Mouse (Mus musculus) thymus, adult 2 months (tissue): ENCODE data around the gene Cox11. TPM values are rescaled to one million over a fixed set of nuclear protein-coding genes. Genes with fewer than 3 reads are reported as not detected.
A peak's percentile ranks its signal among the peaks of the same experiment; 100 is the strongest.

ENCODE experiments used
- DNase-seq: peaks from one replicate; pipeline ENCODE4 v3.0.0; 2021
- H3K27ac ChIP-seq: fragments of 200-500 bp; 2 replicates; pipeline ENCODE4 v1.5.1; 2012; ENCODE audit warnings: low read length, control low read depth; ENCODE audit not compliant: control insufficient read depth, insufficient read depth
- H3K27me3 ChIP-seq: fragments of 200-500 bp; 2 replicates; pipeline ENCODE4 v1.6.1; 2012; ENCODE audit warnings: mild to moderate bottlenecking, low read length, moderate library complexity, mixed read lengths; ENCODE audit not compliant: control insufficient read depth, insufficient read depth
- H3K36me3 ChIP-seq: fragments of 200-500 bp; 2 replicates; pipeline ENCODE4 v1.6.1; 2012; ENCODE audit warnings: mild to moderate bottlenecking, low read length, moderate library complexity; ENCODE audit not compliant: control insufficient read depth, insufficient read depth
- H3K4me1 ChIP-seq: fragments of 200-500 bp; replicated peaks from 2 replicates; pipeline ENCODE4 v1.6.1; 2012; ENCODE audit warnings: low read length; ENCODE audit not compliant: control insufficient read depth, insufficient read depth
- H3K4me3 ChIP-seq: fragments of 200-500 bp; 2 replicates; pipeline ENCODE4 v1.5.1; 2012; ENCODE audit warnings: mild to moderate bottlenecking, low read length, control low read depth, moderate library complexity; ENCODE audit not compliant: control insufficient read depth, insufficient read depth
- CTCF ChIP-seq: fragments of 200-500 bp; IDR thresholded peaks from 2 replicates; pipeline ENCODE4 v1.5.1; 2012; ENCODE audit warnings: mild to moderate bottlenecking, control low read depth, low read length, moderate library complexity, borderline replicate concordance; ENCODE audit not compliant: control insufficient read depth, poor library complexity, insufficient read depth; ENCODE audit errors: extremely low read depth
- POLR2A ChIP-seq: fragments of 200-500 bp; IDR thresholded peaks from 2 replicates; pipeline ENCODE4 v1.6.1; 2012; ENCODE audit warnings: mild to moderate bottlenecking, low read length, control low read depth, moderate library complexity; ENCODE audit not compliant: control insufficient read depth, poor library complexity, insufficient read depth; ENCODE audit errors: extremely low read depth
- WGBS: fragments of 180-500 bp; shearing (Covaris S2); methylation state at CpG from one replicate; pipeline ENCODE4 v1.1.7; 2018; 5-methylcytosine and 5-hydroxymethylcytosine counted together
- polyA plus RNA-seq: library from polyadenylated mRNA; depleted of rRNA; stranded (reverse); fragments of >200 nt; gene quantifications from 2 replicates; pipeline ENCODE4 v1.2.3, GENCODE M21; 2012

Cox11 gene
- polyA plus RNA-seq, 1 experiment = 19.4 TPM

DNA sequence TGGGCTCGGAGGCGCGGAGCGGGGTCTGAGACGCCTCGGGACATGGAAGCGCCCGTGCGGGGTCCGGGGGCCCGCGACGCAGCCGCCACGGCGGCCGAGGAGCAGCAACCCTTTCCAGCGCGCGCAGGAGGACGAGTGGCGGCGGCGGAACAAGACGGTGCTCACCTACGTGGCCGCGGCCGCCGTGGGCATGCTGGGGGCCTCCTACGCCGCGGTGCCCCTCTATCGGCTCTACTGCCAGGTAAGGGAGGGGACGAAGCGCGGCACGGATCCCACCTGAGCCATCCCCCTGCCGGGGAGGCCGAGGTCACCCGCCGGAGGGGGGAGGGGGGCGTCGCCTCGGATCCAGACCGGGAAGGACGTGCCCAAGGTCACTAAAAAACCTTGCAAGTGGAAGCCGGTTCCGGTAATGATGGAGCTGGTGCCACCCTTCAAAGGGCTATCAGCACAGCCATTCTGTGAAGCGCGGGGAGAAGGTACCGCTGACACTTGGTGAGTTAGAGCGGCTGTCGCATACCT is 398 bp downstream of the Cox11 start:
- H3K4me1 ChIP-seq = no peaks in the 10 kb centered on the region
- H3K4me3 ChIP-seq = peak overlapping the region; percentile 84
- under 1% methylated on average over 53 of the region's 54 CpGs for WGBS
- no peak for DNase-seq
- no peak overlapping the region for H3K27ac ChIP-seq
- no peak for TF ChIP-seq CTCF
- no peak; the same call in 1 of the 2 replicates for TF ChIP-seq POLR2A
- no peaks in the 10 kb centered on the region for H3K27me3 ChIP-seq
- peaks cover 5% of the 10 kb centered on the region; the same call in 1 of the 2 replicates for H3K36me3 ChIP-seq

DNA sequence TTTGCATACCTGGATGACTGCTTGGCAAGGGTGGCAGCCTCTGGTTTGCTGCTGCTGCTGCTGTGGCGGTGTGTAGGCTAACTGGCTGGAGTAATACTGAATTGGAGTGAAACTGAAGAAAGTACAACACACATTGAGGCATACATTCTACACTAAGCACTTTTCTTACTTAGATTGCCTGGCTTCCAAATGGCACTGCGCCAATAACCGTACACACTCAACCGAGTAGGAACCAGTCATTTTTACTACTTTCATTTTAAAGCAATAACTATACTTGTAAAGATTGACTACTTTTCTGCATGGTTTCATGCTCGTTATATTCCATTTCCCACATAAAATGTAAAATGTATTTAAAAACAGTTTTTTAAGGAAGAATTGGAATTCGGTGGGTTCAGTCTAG is 11.8 kb downstream of the Cox11 start:
- H3K27ac ChIP-seq = no peak overlapping the region
- H3K4me3 ChIP-seq = no peak overlapping the region
- H3K36me3 ChIP-seq = peaks cover 27% of the 10 kb centered on the region
- no peak for TF ChIP-seq CTCF
- TF ChIP-seq POLR2A = no peak
- H3K27me3 ChIP-seq = no peaks in the 10 kb centered on the region
- no peak for DNase-seq
- no peaks in the 10 kb centered on the region for H3K4me1 ChIP-seq
- 92% methylated on average over 6 of the region's 6 CpGs for WGBS

DNA sequence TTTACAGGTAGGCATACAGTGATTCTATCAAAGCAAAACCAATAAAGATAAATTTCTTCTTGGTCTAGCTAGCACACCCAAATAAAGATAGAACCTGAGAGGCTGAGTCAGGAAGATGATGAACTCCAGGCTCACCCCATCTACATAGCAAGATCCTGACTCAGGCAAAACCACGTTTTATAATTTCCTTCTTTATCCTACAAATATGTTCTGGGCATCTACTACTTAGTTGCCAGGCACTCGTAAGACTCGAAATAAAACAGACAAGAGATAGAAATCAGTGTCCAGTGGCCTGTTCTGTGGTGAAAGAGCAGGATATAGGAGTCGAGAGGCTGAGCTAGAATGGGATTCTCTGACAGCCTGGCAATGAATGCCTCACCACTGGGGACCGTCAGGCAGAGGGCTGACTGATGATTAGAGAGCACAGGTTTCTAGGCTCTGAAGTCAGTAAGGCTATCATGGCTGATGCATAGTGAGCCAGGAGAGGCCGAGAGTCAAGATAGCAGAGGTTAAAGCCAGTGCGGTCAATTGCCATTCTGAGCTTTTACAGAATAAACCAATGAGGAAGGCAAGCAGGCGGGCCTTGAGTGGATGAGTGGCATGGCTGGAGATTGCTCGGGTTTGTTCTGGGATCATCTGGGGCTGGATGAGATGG is 12.4 kb downstream of the Cox11 start:
- TF ChIP-seq CTCF (no peak), POLR2A (no peak)
- H3K4me3 ChIP-seq = no peak overlapping the region
- H3K36me3 ChIP-seq = peaks cover 22% of the 10 kb centered on the region
- WGBS = 94% methylated on average over 9 of the region's 9 CpGs
- no peak overlapping the region for H3K27ac ChIP-seq
- no peaks in the 10 kb centered on the region for H3K27me3 ChIP-seq
- no peak for DNase-seq
- no peaks in the 10 kb centered on the region for H3K4me1 ChIP-seq

DNA sequence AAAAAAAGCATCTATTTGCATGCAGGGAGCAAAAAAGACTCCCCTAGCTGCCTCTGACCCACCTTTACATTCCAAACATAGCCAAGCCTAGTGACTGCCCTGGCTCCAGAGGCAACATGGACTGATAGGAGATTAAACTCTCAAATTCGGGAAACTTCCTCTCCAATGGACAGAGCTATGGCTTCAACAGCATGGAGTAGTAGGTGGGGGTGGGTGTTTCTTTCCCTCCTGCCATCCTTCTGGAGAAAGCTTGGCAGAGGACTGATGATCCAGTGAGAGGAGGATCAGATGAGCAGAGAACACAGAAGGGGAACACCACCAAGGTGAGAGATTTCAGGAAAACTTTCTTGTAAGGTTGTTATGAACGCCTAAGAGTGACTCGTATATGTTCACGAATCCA is 14.6 kb downstream of the Cox11 start:
- WGBS = 97% methylated on average over 4 of the region's 4 CpGs
- DNase-seq = no peak
- Histone ChIP-seq H3K4me1 (no peaks in the 10 kb centered on the region), H3K27ac (no peak overlapping the region), H3K27me3 (no peaks in the 10 kb centered on the region), H3K36me3 (peaks cover 6% of the 10 kb centered on the region), H3K4me3 (no peak overlapping the region)
- TF ChIP-seq POLR2A (no peak), CTCF (no peak)

DNA sequence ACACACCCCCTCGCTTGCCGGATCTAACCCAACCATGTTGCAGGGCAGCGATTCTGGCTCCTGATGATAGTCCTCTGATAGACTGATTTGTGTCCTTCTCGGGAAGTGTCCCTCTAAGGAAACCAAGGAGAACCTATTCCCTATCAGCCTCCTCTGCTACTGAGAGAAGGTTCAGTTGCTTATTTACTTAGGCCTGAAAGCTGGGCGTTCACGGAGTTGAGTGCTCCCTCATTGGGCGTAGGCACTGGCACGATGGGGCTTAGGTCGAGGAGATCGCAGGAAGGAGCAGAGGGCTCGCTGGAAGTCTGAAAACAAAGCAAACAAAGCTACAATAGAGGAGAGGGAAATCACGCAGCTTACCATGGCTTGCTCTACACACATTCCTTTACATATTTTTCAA is 19.6 kb downstream of the Cox11 start:
- no peaks in the 10 kb centered on the region for H3K36me3 ChIP-seq
- H3K4me1 ChIP-seq = no peaks in the 10 kb centered on the region
- 97% methylated on average over 12 of the region's 12 CpGs for WGBS
- DNase-seq = no peak
- H3K4me3 ChIP-seq = no peak overlapping the region
- no peak overlapping the region for H3K27ac ChIP-seq
- no peaks in the 10 kb centered on the region for H3K27me3 ChIP-seq
- TF ChIP-seq CTCF (no peak), POLR2A (no peak)

DNA sequence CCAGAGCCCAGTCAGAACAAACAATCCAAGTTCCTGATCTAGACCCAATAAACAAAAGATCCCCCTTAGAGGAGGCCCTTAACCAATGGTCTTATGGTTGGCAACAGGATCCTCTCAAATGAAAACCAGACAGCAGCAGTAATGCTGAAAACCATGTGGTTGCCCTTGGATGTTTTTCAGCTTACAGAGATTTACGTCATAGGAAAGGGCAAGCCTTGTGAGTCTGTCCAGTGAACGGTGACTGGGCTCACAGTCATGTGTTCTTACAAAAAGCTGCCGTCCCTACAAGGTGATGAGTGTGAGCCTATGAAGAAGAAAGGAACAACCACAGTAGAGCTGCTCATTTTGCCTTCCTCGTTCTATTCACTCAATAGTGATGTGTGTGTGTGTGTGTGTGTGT is 22.7 kb downstream of the Cox11 start:
- TF ChIP-seq POLR2A = no peak
- no peak for TF ChIP-seq CTCF
- WGBS = 95% methylated on average over 4 of the region's 4 CpGs
- Histone ChIP-seq H3K27ac (no peak overlapping the region), H3K27me3 (no peaks in the 10 kb centered on the region), H3K4me1 (no peaks in the 10 kb centered on the region), H3K36me3 (no peaks in the 10 kb centered on the region), H3K4me3 (no peak overlapping the region)
- DNase-seq = no peak

DNA sequence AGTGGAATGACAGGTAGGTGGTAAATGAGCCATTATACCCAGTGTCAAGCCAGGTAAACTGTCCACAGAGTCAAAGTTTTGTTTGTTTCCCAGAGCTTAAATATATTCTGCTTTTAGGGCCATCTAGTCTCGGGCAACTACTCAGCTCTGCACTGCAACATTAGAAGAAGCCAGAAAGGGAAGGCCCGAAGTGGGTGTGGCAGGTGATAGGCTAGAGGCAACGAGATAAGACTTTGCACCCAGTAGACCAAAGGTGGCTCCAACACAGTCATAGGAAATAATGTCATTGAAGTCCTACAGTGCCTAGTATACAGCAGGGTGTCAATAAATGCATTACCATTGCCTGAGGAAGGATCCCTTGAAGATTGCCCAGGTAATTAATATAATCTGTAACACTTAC is 25.1 kb downstream of the Cox11 start:
- Histone ChIP-seq H3K27me3 (no peaks in the 10 kb centered on the region), H3K4me1 (no peaks in the 10 kb centered on the region), H3K36me3 (no peaks in the 10 kb centered on the region), H3K4me3 (no peak overlapping the region), H3K27ac (no peak overlapping the region)
- no peak for DNase-seq
- TF ChIP-seq POLR2A (no peak), CTCF (no peak)
- 94% methylated on average over 3 of the region's 3 CpGs for WGBS
